ENCODE assay signal across 8 mouse cellular contexts in genomic region chr10:78438094-78438493, GRCm38 (mm10). TPM values are rescaled to one million over a fixed set of nuclear protein-coding genes. Genes with fewer than 3 reads are reported as not detected.
DNase-seq lines count a peak whose midpoint lies in the region; ATAC-seq and TF ChIP-seq lines count a peak whose summit lies in the region.

No protein-coding gene starts in this region.

- peak; percentile 98 for TF ChIP-seq CTCF in intestine, postnatal 0 days (IDR thresholded peaks at IDR 0.05; ENCODE audit: low read depth)

- peak; percentile 32; the same call in 1 of the 2 replicates for ATAC-seq in intestine, postnatal 0 days
- ATAC-seq in limb, embryonic 14.5 days (ENCODE audit: low FRiP score, low read depth), result no peak

- peak; percentile 84 for DNase-seq in layer of hippocampus, adult 11-12 months (ENCODE audit: low spot score)
- no peak for DNase-seq in layer of hippocampus, adult 9-10 months (ENCODE audit: low spot score)
- DNase-seq in cerebellum, adult 9-11 months, result peak; percentile 79
- peak; percentile 82 to 83 for DNase-seq in frontal cortex, postnatal 25 days (ENCODE audit: low spot score in 2 of 2)
- peak; percentile 59 for DNase-seq in limb, embryonic 14.5 days (ENCODE audit: low spot score)
- peak; percentile 84 for DNase-seq in naive thymus-derived CD4-positive, alpha-beta T cell, adult 2 months (ENCODE audit: low read depth)
- DNase-seq in spleen, postnatal 36 days (ENCODE audit: low spot score in 2 of 2), result peak; percentile 57 to 65

- H3K36me3 ChIP-seq in intestine, postnatal 0 days (ENCODE audit: control insufficient read depth, insufficient read depth), result peaks cover 29% of the 10 kb centered on the region
- peaks cover 13% of the 10 kb centered on the region for H3K36me3 ChIP-seq in limb, embryonic 14.5 days (ENCODE audit: control insufficient read depth, insufficient read depth, low read length)

- WGBS in intestine, postnatal 0 days, result 13% methylated on average over 5 of the region's 5 CpGs
- 16% methylated on average over 5 of the region's 5 CpGs for WGBS in limb, embryonic 14.5 days

- H3K4me1 ChIP-seq in intestine, postnatal 0 days (replicated peaks; ENCODE audit: control insufficient read depth, insufficient read depth, low read length), result no peaks in the 10 kb centered on the region
- no peaks in the 10 kb centered on the region for H3K4me1 ChIP-seq in limb, embryonic 14.5 days (ENCODE audit: control insufficient read depth, insufficient read depth, low read length)

- no peaks in the 10 kb centered on the region for H3K9me3 ChIP-seq in intestine, postnatal 0 days (ENCODE audit: control insufficient read depth)
- H3K9me3 ChIP-seq in limb, embryonic 14.5 days (ENCODE audit: control insufficient read depth, low read length), result no peaks in the 10 kb centered on the region

- H3K4me3 ChIP-seq in intestine, postnatal 0 days (ENCODE audit: low read depth, low read length), result no peak overlapping the region
- H3K4me3 ChIP-seq in limb, embryonic 14.5 days (replicated peaks; ENCODE audit: low read length), result no peak overlapping the region

- no peak for TF ChIP-seq POLR2A in limb, embryonic 14.5 days (IDR thresholded peaks at IDR 0.05; ENCODE audit: borderline replicate concordance, extremely low read depth, insufficient read depth, insufficient read length)

- H3K27me3 ChIP-seq in intestine, postnatal 0 days (replicated peaks; ENCODE audit: control insufficient read depth, insufficient read depth, low read length), result no peaks in the 10 kb centered on the region
- H3K27me3 ChIP-seq in limb, embryonic 14.5 days (ENCODE audit: control insufficient read depth, insufficient read depth, low read length), result no peaks in the 10 kb centered on the region

- H3K27ac ChIP-seq in intestine, postnatal 0 days (ENCODE audit: low read depth, low read length), result no peak overlapping the region
- H3K27ac ChIP-seq in limb, embryonic 14.5 days (replicated peaks; ENCODE audit: low read depth, low read length), result no peak overlapping the region

- H3K9ac ChIP-seq in intestine, postnatal 0 days (ENCODE audit: low read depth, low read length), result no peak overlapping the region
- H3K9ac ChIP-seq in limb, embryonic 14.5 days (ENCODE audit: low read depth, low read length, severe bottlenecking), result no peak overlapping the region

- no peak overlapping the region for H3K4me2 ChIP-seq in intestine, postnatal 0 days (replicated peaks; ENCODE audit: low read depth)
- H3K4me2 ChIP-seq in limb, embryonic 14.5 days (replicated peaks; ENCODE audit: low read depth, low read length, severe bottlenecking), result no peak overlapping the region

RNA-seq across cellular contexts. Expression of gene Cstb, which starts 12.6 kb away (rescaled TPM):
- polyA plus RNA-seq in intestine, postnatal 0 days (2015; fragmentation: Nextera tagmentation; extraction: Ambion mirVana), result 1,208 and 1,296 TPM in 2 replicates
- 126 and 157 TPM in 2 replicates for polyA plus RNA-seq in limb, embryonic 14.5 days (2012; rRNA removed)
- polyA plus RNA-seq in limb, embryonic 14.5 days (2014; fragmentation: Nextera tagmentation; extraction: Ambion mirVana), result 303 and 338 TPM in 2 replicates

RNA-seq across cellular contexts. Expression of gene Rrp1, which starts 25.3 kb away (rescaled TPM):
- 141 and 148 TPM in 2 replicates for polyA plus RNA-seq in intestine, postnatal 0 days (2015; fragmentation: Nextera tagmentation; extraction: Ambion mirVana)
- polyA plus RNA-seq in limb, embryonic 14.5 days (2012; rRNA removed), result 159 and 279 TPM in 2 replicates
- polyA plus RNA-seq in limb, embryonic 14.5 days (2014; fragmentation: Nextera tagmentation; extraction: Ambion mirVana), result 224 and 245 TPM in 2 replicates

RNA-seq across cellular contexts. Expression of gene Pdxk, which starts 26.7 kb away (rescaled TPM):
- polyA plus RNA-seq in intestine, postnatal 0 days (2015; fragmentation: Nextera tagmentation; extraction: Ambion mirVana), result 22.8 and 26.5 TPM in 2 replicates
- 9.8 and 11.2 TPM in 2 replicates for polyA plus RNA-seq in limb, embryonic 14.5 days (2012; rRNA removed)
- 8.8 and 8.9 TPM in 2 replicates for polyA plus RNA-seq in limb, embryonic 14.5 days (2014; fragmentation: Nextera tagmentation; extraction: Ambion mirVana)
